Mouse (Mus musculus): ENCODE measurements around the gene Sec31b.

Sec31b gene

DNA sequence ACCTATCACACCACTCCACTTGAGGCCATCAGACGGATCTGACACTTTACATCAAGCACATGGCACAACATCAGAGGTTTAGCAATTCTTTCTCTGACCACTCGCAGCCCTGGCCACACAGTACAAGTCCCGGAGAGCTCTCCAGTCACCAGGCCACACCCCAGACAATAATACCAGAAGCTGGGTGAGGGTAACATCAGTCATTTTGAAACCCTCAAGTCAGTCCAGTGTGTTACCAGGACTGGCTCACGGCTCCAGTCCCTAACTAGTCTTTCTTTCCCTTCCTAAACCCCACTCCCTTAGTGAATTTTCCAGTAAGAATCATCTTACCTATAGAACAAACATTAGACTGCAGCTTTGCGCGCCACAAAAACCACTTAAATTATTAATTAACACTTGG is 15.6 kb downstream of the Sec31b start:
- no peak for DNase-seq (ENCODE audit: low read depth)

- no peak for DNase-seq (ENCODE audit: low read depth)
Observed at GRCm38 (mm10) chr19:44525551-44526205, 20.0 kb downstream of the Sec31b start.

- DNase-seq (ENCODE audit: low read depth): no peak
Observed at GRCm38 (mm10) chr19:44519152-44519551, 26.5 kb downstream of the Sec31b start.

DNA sequence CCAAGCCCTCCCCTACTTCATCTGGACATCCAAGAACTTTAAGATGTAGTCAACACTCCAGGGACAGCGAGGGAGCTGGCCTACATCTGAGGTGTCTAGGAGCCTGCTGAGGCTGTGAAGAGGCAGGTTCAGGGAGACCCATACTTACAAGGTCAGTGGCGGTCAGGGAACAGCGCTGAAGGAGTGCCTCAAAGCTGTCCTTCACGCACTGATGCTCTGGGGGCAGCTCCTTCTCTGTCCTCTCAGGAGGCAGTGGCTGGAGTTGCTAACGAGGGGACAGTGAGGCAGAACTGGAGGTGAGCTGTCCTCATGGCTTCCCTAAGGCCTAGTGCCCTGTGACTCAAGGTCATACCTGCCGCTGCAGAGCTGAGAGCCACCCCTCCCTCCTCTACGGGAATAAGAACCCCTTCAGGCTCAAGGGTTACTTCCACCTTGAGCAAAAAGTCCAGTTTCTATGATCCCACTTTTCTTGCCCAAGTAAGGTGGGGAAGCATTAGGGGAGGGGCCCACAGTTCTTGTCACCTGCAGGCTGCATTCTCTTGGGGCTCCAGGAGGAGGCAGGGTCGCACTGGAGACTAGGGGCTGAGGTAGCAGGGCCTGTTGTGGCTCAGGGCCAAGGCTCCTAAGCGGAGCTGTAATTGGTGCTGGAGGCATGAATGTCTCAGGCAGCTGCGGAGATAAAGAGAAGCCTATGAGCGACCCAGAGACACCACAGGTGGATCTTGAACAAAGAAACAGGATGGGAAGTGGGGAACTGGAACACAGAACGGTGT is 27.5 kb downstream of the Sec31b start:
- no peak for DNase-seq (ENCODE audit: low read depth)

- DNase-seq (ENCODE audit: low read depth): no peak
Observed at GRCm38 (mm10) chr19:44515769-44516168, 29.9 kb downstream of the Sec31b start.

DNA sequence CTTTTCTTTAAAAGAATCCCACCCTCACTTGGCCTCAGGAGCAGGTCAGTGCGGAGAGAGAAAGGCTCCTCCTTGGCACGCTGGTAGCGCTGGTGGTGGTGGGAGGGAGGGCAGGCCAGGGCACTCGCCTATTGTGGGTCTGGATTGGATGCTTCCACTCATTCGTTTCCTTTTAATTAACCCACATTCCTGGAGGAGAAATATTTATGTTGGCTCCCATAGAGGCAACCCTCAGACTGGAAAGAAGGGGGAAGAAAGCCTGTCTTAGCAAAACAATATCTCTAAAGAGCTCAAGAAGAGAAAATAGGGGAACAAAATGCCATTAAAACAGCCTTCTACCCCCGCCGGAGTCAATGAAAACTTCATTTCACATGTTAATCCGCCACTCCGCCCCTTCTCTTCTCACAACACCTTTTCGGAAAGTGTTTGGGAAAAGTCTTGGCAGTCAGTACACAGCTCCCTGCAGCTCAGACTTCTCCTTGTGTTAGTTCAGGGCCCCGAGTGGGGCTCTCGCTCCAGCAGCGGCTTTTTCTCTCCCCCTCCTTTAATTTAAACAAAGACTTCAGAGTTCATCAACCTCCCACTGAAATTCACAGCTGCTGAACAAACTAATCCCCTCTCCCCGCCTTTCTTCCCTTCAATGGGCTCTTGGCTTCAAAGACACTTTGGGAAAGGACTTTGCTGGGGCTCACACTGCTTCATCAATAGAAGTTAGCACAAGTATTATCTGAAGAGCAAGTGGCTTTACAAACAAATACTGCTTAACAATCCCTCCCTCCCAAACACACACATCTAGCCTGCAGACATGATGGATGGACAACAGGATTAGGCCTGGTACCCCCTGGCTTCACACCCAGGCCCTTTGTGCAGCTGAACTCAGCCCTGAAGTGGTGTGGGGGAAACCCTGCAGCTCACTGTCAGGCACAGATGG is 30.9 kb downstream of the Sec31b start:
- DNase-seq (ENCODE audit: low read depth): no peak

GRCm38 (mm10) chr19:44513921-44514482 is 31.7 kb downstream of the Sec31b start:
- no peak for DNase-seq (ENCODE audit: low read depth)

DNA sequence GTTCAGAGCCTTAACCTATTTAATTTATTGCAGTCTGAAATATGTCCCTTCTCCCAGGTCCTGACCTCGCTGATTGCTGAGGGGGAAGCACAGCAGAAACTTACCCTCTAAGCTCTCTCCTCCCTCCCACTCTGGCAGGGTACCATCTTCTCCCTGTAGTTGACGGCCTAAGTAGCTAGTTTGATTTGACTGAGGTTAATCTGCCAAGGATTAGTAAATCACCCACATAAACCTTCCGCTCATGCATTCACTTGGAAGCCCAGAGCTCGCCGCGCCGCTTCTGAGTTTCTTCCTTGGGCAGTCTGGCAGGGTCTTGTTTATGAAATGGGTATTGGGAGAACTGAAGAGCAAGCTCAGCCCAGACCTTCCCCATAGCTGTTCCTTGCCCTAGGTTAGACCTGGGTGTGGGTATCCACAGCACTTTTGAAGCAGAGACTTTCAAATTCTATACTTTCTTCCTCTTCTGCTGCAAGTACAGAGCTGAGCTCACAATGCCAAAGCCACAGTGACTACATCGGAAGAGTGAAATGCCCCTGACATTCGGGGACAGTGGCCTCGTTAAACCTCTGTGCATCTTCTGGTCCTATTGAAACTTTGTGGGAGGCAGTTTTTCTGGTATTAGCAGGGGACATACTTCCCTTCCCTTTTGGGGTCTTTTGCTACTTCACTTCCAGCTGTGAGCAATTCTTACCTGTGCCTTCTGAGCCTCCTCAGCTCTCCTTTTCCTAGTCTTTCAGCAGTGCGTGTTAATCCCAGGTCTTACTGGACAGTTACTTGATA is 32.4 kb downstream of the Sec31b start:
- DNase-seq (ENCODE audit: low read depth): no peak

DNA sequence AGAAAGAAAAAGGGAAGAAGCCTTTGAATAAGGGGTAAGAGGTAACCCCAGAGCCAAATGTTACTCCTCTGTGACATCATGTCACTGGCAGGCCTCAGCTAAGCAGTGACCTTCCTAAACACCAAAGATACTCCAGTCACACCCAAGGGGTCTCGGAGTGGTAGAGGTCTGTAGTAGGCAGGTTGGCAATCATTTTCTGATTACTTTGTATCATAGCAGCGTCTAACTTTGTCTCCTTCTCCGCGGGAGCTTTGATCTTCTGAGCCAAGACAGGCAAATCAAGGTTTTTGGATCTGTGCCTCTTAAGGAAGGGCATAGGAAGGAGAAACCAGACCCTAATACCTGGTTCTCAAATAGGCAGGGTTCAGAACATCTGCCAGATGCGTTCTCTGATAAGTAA is 33.1 kb downstream of the Sec31b start:
- DNase-seq (ENCODE audit: low read depth): no peak

DNA sequence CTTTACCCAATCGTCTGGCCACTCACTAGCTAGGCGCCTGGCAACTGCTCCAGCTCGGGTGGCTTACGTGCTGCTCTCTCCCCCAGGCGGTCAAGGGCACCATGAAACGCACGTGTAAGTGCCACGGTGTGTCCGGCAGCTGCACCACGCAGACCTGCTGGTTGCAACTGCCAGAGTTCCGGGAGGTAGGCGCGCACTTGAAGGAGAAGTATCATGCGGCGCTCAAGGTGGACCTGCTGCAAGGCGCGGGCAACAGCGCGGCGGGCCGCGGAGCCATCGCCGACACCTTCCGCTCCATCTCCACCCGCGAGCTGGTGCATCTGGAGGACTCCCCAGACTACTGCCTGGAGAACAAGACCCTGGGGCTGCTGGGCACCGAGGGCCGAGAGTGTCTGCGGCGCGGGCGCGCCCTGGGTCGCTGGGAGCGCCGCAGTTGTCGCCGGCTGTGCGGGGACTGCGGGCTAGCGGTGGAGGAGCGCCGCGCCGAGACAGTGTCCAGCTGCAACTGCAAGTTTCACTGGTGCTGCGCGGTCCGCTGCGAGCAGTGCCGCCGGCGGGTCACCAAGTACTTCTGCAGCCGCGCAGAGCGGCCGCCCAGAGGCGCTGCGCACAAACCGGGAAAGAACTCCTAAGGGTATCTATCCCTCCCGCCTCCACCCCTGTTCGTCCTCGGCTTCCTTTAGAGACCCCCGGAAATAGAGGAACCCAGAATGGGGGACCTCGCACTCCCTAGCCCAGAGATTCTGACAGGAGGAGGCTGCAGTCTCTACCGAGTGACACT is 34.0 kb downstream of the Sec31b start:
- no peak for DNase-seq (ENCODE audit: low read depth)

DNA sequence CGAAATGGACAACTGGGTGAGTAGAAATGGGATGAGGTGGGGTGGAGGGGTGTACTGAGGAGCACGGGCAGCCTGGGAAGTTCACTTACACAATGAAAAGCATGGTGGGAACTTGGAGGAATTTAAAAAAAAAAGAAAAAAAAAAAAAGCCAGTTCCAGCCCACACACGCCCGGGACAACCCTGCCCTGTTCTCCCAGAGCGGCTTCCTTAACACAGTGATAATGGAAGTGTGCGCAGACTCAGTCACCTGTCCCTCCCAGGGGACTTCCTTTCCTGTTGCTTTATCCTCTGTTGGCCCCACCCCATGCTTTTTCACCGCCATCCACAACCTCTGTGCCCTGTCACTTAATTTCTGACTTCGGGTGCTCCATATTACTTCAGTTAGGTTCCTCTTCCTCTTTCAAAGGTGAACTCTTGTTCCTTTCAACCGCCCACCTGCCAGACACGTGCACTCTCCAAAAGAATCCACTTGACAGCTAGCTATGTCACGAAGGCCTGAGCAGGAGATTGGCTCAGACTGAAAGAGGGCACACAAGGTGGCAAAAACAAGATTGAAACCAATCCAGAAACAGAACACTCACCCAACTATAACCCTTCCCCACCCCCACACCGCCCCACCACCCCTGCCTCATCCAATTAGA is 35.0 kb downstream of the Sec31b start:
- peak; percentile 3 for DNase-seq (ENCODE audit: low read depth)

GRCm38 (mm10) chr19:44502741-44503140 is 42.9 kb downstream of the Sec31b start:
- DNase-seq (ENCODE audit: low read depth): no peak

- DNase-seq (ENCODE audit: low read depth): no peak
Observed at GRCm38 (mm10) chr19:44501925-44502324, 43.7 kb downstream of the Sec31b start.

DNA sequence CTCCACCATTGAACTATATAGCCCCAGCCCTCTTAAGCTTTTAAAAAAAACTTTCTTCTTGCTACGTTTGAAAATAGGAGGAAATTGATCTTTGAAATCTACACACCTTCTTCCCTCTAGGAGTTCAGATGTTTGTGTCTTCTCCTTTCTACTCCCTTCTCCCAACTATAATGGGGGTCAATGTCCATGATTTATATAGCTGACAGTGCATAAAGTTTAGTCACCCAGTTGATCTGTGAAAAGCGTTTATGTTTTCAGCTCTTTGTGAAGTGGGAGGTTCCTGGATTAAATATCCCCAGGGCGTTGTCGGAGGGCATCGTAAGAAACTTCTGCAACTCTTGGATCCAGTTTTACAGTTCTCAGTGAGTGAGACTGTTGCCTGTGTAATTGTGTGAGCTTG is 45.4 kb downstream of the Sec31b start:
- DNase-seq (ENCODE audit: low read depth): no peak

- DNase-seq (ENCODE audit: low read depth): no peak
Observed at GRCm38 (mm10) chr19:44498936-44499335, 46.7 kb downstream of the Sec31b start.

DNA sequence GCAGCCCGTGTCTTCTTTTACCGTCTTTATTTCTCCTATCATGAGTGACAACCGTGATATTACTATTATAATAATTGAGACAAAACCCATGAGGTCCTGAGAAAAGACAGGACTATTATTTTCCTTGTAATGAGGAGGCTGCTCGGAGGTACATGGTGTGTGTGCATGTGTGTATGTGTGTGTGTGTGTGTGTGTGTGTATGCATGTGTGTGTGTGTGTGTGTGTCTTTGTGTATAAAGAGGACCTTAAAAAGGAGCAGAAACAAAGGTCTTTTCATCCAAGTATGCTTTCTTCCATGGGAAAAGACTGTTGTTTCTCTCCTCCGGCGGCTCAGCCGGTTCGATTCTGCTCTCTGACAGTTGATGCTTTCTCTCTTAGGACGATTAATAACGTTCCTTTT is 48.7 kb downstream of the Sec31b start:
- DNase-seq (ENCODE audit: low read depth): no peak

GRCm38 (mm10) chr19:44496511-44496910 is 49.2 kb downstream of the Sec31b start:
- DNase-seq (ENCODE audit: low read depth): no peak

GRCm38 (mm10) chr19:44493128-44493527 is 52.5 kb downstream of the Sec31b start, which contains the start of gene Wnt8b:
Gene Wnt8b, plus strand, starts transcription at chr19:44493472.
- no peak for DNase-seq (ENCODE audit: low read depth)

DNA sequence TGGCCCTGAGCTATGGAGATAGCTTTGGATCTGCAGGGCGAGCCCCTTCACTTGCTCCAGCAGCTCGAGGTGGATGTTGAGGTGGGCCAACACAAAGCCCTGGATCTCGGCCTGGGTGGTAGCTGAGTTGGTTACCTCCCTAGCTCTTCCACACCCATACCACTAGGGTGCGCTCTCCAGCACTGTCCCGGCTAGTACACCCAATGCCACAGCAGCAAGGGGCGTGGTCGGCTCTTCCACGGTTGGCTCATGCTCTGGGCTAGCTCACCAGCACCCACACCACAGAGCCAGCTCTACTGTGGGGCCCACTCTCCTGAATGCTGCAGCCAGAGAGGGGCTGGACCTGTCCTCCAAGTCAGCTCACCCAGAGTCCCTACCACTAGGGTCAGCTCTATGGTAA is 58.4 kb downstream of the Sec31b start:
- DNase-seq (ENCODE audit: low read depth): peak; percentile 72

- DNase-seq (ENCODE audit: low read depth): peak; percentile 27
Observed at GRCm38 (mm10) chr19:44476541-44476940, 69.1 kb downstream of the Sec31b start.

Measured in induced T-regulatory cell, adult 2 months (primary cell).